Mouse (Mus musculus) forebrain, embryonic 16.5 days (tissue): ENCODE measurements around the gene Lhx1. TPM values are rescaled to one million over a fixed set of nuclear protein-coding genes. Genes with fewer than 3 reads are reported as not detected.

ENCODE experiments used
- polyA plus RNA-seq: library from polyadenylated mRNA; unstranded; fragments of >200 nt; fragmentation: Nextera tagmentation; extraction: Ambion mirVana; gene quantifications from 2 replicates; pipeline ENCODE4 v1.2.1, GENCODE M21; 2015

The Lhx1 gene
- polyA plus RNA-seq, 1 experiment from 2014 or later: 3.0 TPM

Other genes with a start within 250 kb of the Lhx1 start
- 56.9 and 58.5 TPM in 2 replicates for gene Aatf, start 12.0 kb downstream of the Lhx1 start, polyA plus RNA-seq